Mouse (Mus musculus) embryo, embryonic 11.5 days (tissue): ENCODE data around the gene Ubqln2.

ENCODE experiments used
- DNase-seq: peaks from one replicate; pipeline ENCODE4 v3.0.0-alpha.2; 2012; ENCODE audit warnings: low read depth, low spot score

The Ubqln2 gene

GRCm38 (mm10) chrX:153497688-153498516, at the start of gene Ubqln2:
TSS of gene Ubqln2 (plus strand) at chrX:153498227.
- peak; percentile 78 for DNase-seq

DNA sequence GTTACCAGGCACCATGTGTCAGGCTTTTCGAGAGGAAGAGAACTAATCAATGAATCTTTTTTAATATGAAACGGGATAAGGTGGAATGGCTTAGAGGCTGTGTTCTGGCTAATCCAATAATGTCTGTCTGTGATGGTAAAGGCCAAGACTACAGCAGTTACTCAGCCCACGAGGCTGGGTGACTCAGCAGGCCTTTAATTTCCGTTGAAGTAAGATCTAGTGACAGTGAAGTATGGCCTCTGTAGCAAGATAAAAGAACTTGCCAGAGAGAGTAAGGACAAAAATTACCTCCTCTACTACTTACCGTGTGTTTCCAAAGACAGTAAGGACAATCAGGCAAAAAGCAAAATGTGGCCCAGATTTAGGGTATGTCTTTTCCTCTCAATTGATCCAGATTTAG, 46.1 kb upstream of the Ubqln2 start:
- DNase-seq, result no peak

DNA sequence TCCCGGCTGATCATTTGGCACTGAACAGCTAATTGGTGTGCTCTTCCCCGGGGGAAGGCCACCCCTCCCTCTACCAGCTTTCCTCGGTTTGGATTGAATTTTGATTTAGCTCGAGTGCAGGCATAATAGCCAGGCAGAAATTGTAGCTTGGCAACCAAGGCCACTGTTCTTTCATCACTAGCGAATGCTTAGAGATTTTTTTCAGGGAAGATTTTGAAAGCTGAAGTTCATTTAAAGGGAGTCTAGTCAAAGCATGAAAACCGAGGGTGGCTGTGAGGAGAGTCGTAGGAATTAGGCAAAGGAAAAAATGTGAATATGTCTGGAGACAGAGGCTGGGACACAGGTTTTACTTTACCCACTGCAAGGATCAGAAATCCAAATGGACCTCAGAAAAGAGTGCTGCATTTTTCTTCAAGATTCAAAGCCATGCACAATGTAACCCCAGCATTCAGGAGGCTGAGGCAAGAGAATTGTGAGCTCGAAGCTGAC, 21.2 kb upstream of the Ubqln2 start:
- no peak for DNase-seq

DNA sequence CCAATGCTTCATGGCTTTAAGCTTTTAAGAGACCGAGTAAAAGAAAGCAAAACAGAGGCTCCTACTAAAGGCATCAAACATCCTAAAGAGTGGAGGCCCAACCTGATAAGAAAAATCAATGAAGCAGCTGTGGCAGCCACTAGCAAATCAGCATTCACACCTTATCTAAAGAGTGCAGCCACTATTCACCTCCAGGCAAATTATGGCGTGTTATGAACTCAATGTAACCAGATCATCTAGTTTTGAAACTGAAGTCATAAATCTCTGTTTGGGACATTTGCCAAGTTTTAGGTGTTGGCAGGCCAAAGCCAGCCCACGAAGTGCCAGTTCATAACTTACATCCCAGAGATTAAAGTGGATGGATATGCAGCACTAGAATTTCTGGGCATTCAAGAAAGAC, 5.7 kb upstream of the Ubqln2 start:
- DNase-seq, result no peak

GRCm38 (mm10) chrX:153498665-153499293, 752 bp downstream of the Ubqln2 start:
- DNase-seq, result no peak

- DNase-seq, result no peak
Observed at GRCm38 (mm10) chrX:153499294-153500046, 1.4 kb downstream of the Ubqln2 start.

DNA sequence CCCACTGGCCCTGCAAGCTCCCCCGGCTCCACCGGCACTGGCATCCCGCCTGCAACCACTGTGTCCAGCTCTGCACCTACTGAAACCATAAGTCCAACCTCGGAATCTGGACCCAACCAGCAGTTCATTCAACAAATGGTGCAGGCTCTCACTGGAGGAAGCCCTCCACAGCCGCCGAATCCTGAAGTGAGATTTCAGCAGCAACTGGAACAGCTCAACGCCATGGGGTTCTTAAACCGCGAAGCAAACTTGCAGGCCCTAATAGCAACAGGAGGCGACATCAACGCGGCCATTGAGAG, 2.0 kb downstream of the Ubqln2 start:
- DNase-seq, result no peak

GRCm38 (mm10) chrX:153505954-153506353, 7.9 kb downstream of the Ubqln2 start:
- no peak for DNase-seq

GRCm38 (mm10) chrX:153515491-153515890, 17.5 kb downstream of the Ubqln2 start:
- no peak for DNase-seq

DNA sequence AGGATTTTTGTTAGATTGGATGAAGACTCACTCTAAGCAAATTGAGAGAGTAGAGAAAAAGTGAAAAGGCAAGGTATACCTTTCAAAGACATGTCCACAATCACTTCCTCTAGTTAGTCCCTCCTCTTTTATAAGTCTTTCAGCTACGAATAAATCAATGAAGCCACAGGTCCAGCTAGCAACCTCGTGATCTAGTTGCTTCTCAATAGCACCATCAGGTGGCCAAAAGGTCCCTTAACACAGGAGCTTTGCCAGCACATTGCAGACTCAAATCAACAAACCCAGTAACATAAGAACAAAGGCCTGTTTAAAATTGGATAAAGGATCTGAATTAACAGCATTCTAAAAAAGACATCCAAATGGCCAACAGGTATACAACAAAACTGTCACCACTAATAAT, 30.4 kb downstream of the Ubqln2 start:
- peak; percentile 9 for DNase-seq
